Mouse (Mus musculus) urinary bladder, postnatal 10 days (tissue): ENCODE measurements around the gene Olfr730.

Experiments
- DNase-seq: peaks from one replicate; pipeline ENCODE4 v3.0.0; 2022; ENCODE audit warnings: low spot score

Olfr730 gene

DNA sequence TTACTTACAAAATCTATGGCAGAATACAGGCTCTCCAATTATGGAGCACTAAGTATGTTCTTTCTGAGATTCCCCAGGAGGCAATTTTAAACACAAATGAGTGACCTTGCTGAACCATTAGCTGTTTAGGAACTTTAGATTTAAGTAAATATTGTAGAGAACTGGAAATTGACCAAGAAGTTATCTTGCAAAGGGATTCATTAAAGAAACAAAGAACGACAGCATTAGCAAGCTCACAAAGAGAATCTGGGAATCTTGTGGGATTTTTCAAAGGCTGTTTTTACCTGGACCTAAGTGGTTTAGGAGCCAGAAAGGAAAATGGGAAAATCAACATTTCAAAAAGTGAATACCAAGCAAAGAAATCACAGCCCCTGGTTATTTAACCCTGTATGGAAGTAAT is at the start of gene Olfr730:
TSS of gene Olfr730 (minus strand) at position 101 of the 400 bp plus-strand sequence.
- no peak for DNase-seq

DNA sequence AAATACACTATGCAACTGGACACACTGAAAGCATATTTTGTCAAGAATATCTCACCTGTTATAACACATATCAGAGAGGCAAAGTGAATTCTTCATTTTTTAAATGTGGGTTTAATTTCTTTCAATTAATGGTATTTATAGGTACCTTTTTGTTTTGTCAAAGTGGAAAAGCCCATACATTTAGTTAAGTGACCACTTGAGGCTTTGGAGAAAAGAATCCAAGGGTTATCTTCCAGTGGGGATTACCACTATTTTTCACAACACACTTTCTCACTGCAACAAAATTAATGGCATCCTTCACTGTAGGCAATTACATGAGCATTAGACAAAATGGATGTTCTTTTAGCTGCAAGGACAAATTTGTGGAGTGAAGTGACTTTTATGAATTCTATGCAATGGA is 35.2 kb downstream of the Olfr730 start, which contains the start of gene Olfr729:
TSS of gene Olfr729 (minus strand) at position 101 of the 400 bp plus-strand sequence.
- DNase-seq, result no peak

DNA sequence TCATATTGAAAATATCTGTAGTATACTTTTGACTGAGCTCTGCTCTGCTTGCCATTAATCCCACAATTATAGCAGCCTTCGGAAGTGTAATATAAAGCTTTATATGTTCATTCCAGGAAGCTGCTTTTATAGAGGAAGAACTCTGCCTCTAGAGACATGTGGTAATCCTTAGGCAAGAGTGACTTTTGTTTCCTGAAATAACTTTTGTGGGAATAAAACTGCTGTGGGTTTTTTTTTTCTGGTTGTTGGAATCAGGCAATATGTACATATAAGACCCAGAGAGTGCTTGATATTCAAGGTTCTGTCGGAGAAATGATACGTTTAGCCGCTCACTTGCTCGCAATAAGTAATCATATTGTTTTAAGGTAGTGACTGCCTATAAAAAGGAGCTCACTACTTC is 45.4 kb downstream of the Olfr730 start, which contains the start of gene Olfr728:
TSS of gene Olfr728 (minus strand) at position 101 of the 400 bp plus-strand sequence.
- DNase-seq, result no peak
